Mouse (Mus musculus) mouse trophoblast stem cell (cell line): ENCODE measurements around the gene Clcn2.
"Not testable (repeated sequence)": the region's sequence is repeated elsewhere in the genome, so short reads cannot be mapped to it uniquely, and the experiment has no call there.

Source experiments
- in situ Hi-C, 2 experiments: fragments of 300-500 bp; cut with MseI, MboI; formaldehyde crosslinking; loops; 2 replicates in 1 of 2; 3 replicates in 1 of 2; pipeline ENCODE4 v1.15.1; 2025

The Clcn2 gene

GRCm38 (mm10) chr16:20701729-20702521 is 15.6 kb downstream of the Clcn2 start:
- in situ Hi-C loops = no loop called here

GRCm38 (mm10) chr16:20701316-20701715 is 16.2 kb downstream of the Clcn2 start:
- in situ Hi-C loops = no loop called here

GRCm38 (mm10) chr16:20700036-20700435 is 17.5 kb downstream of the Clcn2 start:
- in situ Hi-C loops = no loop called here

GRCm38 (mm10) chr16:20699266-20699665 is 18.3 kb downstream of the Clcn2 start:
- in situ Hi-C loops = no loop called here

- in situ Hi-C loops = no loop called here
Measured at GRCm38 (mm10) chr16:20695622-20696323, 21.8 kb downstream of the Clcn2 start.

- in situ Hi-C loops = no loop called here
Measured at GRCm38 (mm10) chr16:20694781-20695180, 22.8 kb downstream of the Clcn2 start.

- in situ Hi-C loops = no loop called here
Measured at GRCm38 (mm10) chr16:20693111-20693701, 24.3 kb downstream of the Clcn2 start, which contains the start of gene Fam131a. Fam131a (plus strand) TSS chr16:20693241.

- in situ Hi-C loops = no loop called here
Measured at GRCm38 (mm10) chr16:20692241-20692965, 25.1 kb downstream of the Clcn2 start.

- in situ Hi-C loops = no loop called here
Measured at GRCm38 (mm10) chr16:20691617-20692016, 25.9 kb downstream of the Clcn2 start.

GRCm38 (mm10) chr16:20690774-20691173 is 26.8 kb downstream of the Clcn2 start:
- in situ Hi-C loops = no loop called here

GRCm38 (mm10) chr16:20677974-20678675 is 39.4 kb downstream of the Clcn2 start:
- in situ Hi-C loops = no loop called here

GRCm38 (mm10) chr16:20677380-20677779 is 40.2 kb downstream of the Clcn2 start:
- in situ Hi-C loops = no loop called here

GRCm38 (mm10) chr16:20676702-20677101 is 40.8 kb downstream of the Clcn2 start:
- in situ Hi-C loops = no loop called here

- in situ Hi-C loops = no loop called here
Measured at GRCm38 (mm10) chr16:20675213-20675612, 42.3 kb downstream of the Clcn2 start.

- in situ Hi-C loops = no loop called here
Measured at GRCm38 (mm10) chr16:20673706-20674303, 43.7 kb downstream of the Clcn2 start.

- in situ Hi-C loops = no loop called here
Measured at GRCm38 (mm10) chr16:20672965-20673705, 44.4 kb downstream of the Clcn2 start.

GRCm38 (mm10) chr16:20672500-20672902 is 45.0 kb downstream of the Clcn2 start:
- in situ Hi-C loops = no loop called here

- in situ Hi-C loops = no loop called here
Measured at GRCm38 (mm10) chr16:20671886-20672285, 45.7 kb downstream of the Clcn2 start.

- in situ Hi-C loops = no loop called here
Measured at GRCm38 (mm10) chr16:20670291-20670690, 47.3 kb downstream of the Clcn2 start.

- in situ Hi-C loops = not testable (repeated sequence)
Measured at GRCm38 (mm10) chr16:20668013-20668412, 49.5 kb downstream of the Clcn2 start, which contains the start of gene Eif4g1. Eif4g1 (plus strand) TSS chr16:20668313.
